Mouse (Mus musculus) kidney, embryonic 14.5 days (tissue): ENCODE data around the gene Atpaf1. TPM values are rescaled to one million over a fixed set of nuclear protein-coding genes. Genes with fewer than 3 reads are reported as not detected.

Source experiments
- ATAC-seq: fragments of 200-750 bp; cut with Nextera tagmentation; 2 replicates; pipeline ENCODE4 v1.8.0; 2017; ENCODE audit warnings: moderate number of reproducible peaks, mild to moderate bottlenecking, moderate TSS enrichment, moderate library complexity; ENCODE audit not compliant: low FRiP score, low TSS enrichment
- H3K27ac ChIP-seq: fragments of 300-500 bp; sonication (generic); 2 replicates; pipeline ENCODE4 v1.5.1; 2014; ENCODE audit warnings: low read depth, mild to moderate bottlenecking, low read length, moderate library complexity, mixed read lengths
- H3K27me3 ChIP-seq: fragments of 300-500 bp; sonication (generic); 2 replicates; pipeline ENCODE4 v1.6.1; 2014; ENCODE audit warnings: mild to moderate bottlenecking, low read length; ENCODE audit not compliant: control insufficient read depth, insufficient read depth
- H3K36me3 ChIP-seq: fragments of 300-500 bp; sonication (generic); 2 replicates; pipeline ENCODE4 v1.6.1; 2014; ENCODE audit warnings: low read length, mixed read lengths; ENCODE audit not compliant: control insufficient read depth, insufficient read depth
- H3K4me1 ChIP-seq: fragments of 300-500 bp; sonication (generic); 2 replicates; pipeline ENCODE4 v1.6.1; 2014; ENCODE audit warnings: low read length, mixed read lengths; ENCODE audit not compliant: control insufficient read depth, insufficient read depth
- H3K4me2 ChIP-seq: fragments of 300-500 bp; sonication (generic); replicated peaks from 2 replicates; pipeline ENCODE4 v1.6.1; 2014; ENCODE audit warnings: low read depth, mild to moderate bottlenecking, low read length
- H3K4me3 ChIP-seq: fragments of 300-500 bp; sonication (generic); 2 replicates; pipeline ENCODE4 v1.5.1; 2014; ENCODE audit warnings: mild to moderate bottlenecking, low read length
- H3K9ac ChIP-seq: fragments of 300-500 bp; sonication (generic); 2 replicates; pipeline ENCODE4 v1.6.1; 2014; ENCODE audit warnings: low read depth, mild to moderate bottlenecking, low read length, moderate library complexity
- H3K9me3 ChIP-seq: fragments of 300-500 bp; sonication (generic); 2 replicates; pipeline ENCODE4 v1.6.1; 2016; ENCODE audit warnings: low read length; ENCODE audit not compliant: control insufficient read depth
- WGBS: fragments of 180-500 bp; shearing (Covaris S2); extraction: QIAGEN DNeasy Blood & Tissue Kit; methylation state at CpG from one replicate; pipeline ENCODE4 v1.1.7; 2014; 5-methylcytosine and 5-hydroxymethylcytosine counted together
- polyA plus RNA-seq: library from polyadenylated mRNA; unstranded; fragments of >200 nt; fragmentation: Nextera tagmentation; extraction: Ambion mirVana; gene quantifications from 2 replicates; pipeline ENCODE4 v1.2.1, GENCODE M21; 2014

Atpaf1 gene
- polyA plus RNA-seq, 1 experiment from 2014 or later, result 63.5 TPM

- no peak overlapping the region for H3K27ac ChIP-seq
- H3K9ac ChIP-seq, result no peak overlapping the region
- H3K9me3 ChIP-seq, result no peaks in the 10 kb centered on the region
- H3K4me3 ChIP-seq, result no peak overlapping the region
- H3K36me3 ChIP-seq, result peaks cover 7% of the 10 kb centered on the region; the same call in 1 of the 2 replicates
- peaks cover 8% of the 10 kb centered on the region for H3K4me1 ChIP-seq
- 86% methylated on average over 5 of the region's 5 CpGs for WGBS
- no peaks in the 10 kb centered on the region for H3K27me3 ChIP-seq
- H3K4me2 ChIP-seq, result no peak overlapping the region
- ATAC-seq, result no peak
These were observed 2.4 kb upstream of the Atpaf1 start for GRCm38 (mm10) chr4:115782026-115782805.

GRCm38 (mm10) chr4:115785511-115786034 is 961 bp downstream of the Atpaf1 start:
- ATAC-seq, result peak; percentile 33
- Histone ChIP-seq H3K4me3 (peak overlapping the region; percentile 72), H3K27me3 (no peaks in the 10 kb centered on the region), H3K4me2 (peak overlapping the region; percentile 79), H3K27ac (no peak overlapping the region), H3K36me3 (peaks cover 20% of the 10 kb centered on the region; the same call in 1 of the 2 replicates), H3K9me3 (no peaks in the 10 kb centered on the region), H3K9ac (peak overlapping the region; percentile 84), H3K4me1 (peaks cover 8% of the 10 kb centered on the region)
- WGBS, result 58% methylated on average over 7 of the region's 7 CpGs

- 78% methylated on average over 3 of the region's 3 CpGs for WGBS
- Histone ChIP-seq H3K4me1 (peaks cover 1% of the 10 kb centered on the region; the same call in 1 of the 2 replicates), H3K27ac (no peak overlapping the region), H3K4me3 (no peak overlapping the region), H3K9ac (no peak overlapping the region), H3K4me2 (no peak overlapping the region), H3K9me3 (no peaks in the 10 kb centered on the region), H3K36me3 (peaks cover 55% of the 10 kb centered on the region), H3K27me3 (no peaks in the 10 kb centered on the region)
- ATAC-seq, result no peak
These were observed 6.3 kb downstream of the Atpaf1 start for GRCm38 (mm10) chr4:115790864-115791263.

- Histone ChIP-seq H3K9ac (no peak overlapping the region), H3K9me3 (no peaks in the 10 kb centered on the region), H3K4me1 (no peaks in the 10 kb centered on the region), H3K4me2 (no peak overlapping the region), H3K36me3 (peaks cover 67% of the 10 kb centered on the region), H3K27me3 (no peaks in the 10 kb centered on the region), H3K4me3 (no peak overlapping the region), H3K27ac (no peak overlapping the region)
- ATAC-seq, result no peak
- whole genome bisulfite sequencing, result 48% methylated on average over 3 of the region's 3 CpGs
These were observed 10.7 kb downstream of the Atpaf1 start for GRCm38 (mm10) chr4:115795360-115795759.

GRCm38 (mm10) chr4:115799981-115800380 is 15.4 kb downstream of the Atpaf1 start:
- Histone ChIP-seq H3K9me3 (no peaks in the 10 kb centered on the region), H3K9ac (no peak overlapping the region), H3K4me2 (no peak overlapping the region), H3K36me3 (peaks cover 51% of the 10 kb centered on the region), H3K4me1 (no peaks in the 10 kb centered on the region), H3K4me3 (no peak overlapping the region), H3K27ac (no peak overlapping the region), H3K27me3 (no peaks in the 10 kb centered on the region)
- no peak for ATAC-seq
- WGBS, result 86% methylated on average over 3 of the region's 3 CpGs

GRCm38 (mm10) chr4:115812326-115812725 is 27.7 kb downstream of the Atpaf1 start:
- H3K27me3 ChIP-seq, result no peaks in the 10 kb centered on the region
- no peak overlapping the region for H3K27ac ChIP-seq
- H3K36me3 ChIP-seq, result peaks cover 20% of the 10 kb centered on the region
- no peak for ATAC-seq
- no peak overlapping the region for H3K4me2 ChIP-seq
- 95% methylated on average over 4 of the region's 4 CpGs for WGBS
- no peak overlapping the region for H3K9ac ChIP-seq
- no peaks in the 10 kb centered on the region for H3K9me3 ChIP-seq
- no peak overlapping the region for H3K4me3 ChIP-seq
- no peaks in the 10 kb centered on the region for H3K4me1 ChIP-seq

- H3K9ac ChIP-seq, result no peak overlapping the region
- ATAC-seq, result no peak
- no peak overlapping the region for H3K4me3 ChIP-seq
- no peak overlapping the region for H3K4me2 ChIP-seq
- no peaks in the 10 kb centered on the region for H3K9me3 ChIP-seq
- no peaks in the 10 kb centered on the region for H3K27me3 ChIP-seq
- H3K27ac ChIP-seq, result no peak overlapping the region
- peaks cover 18% of the 10 kb centered on the region for H3K36me3 ChIP-seq
- 89% methylated on average over 5 of the region's 5 CpGs for WGBS
- H3K4me1 ChIP-seq, result no peaks in the 10 kb centered on the region
These were observed 31.0 kb downstream of the Atpaf1 start for GRCm38 (mm10) chr4:115815606-115816005.

GRCm38 (mm10) chr4:115820199-115820598 is 35.6 kb downstream of the Atpaf1 start:
- Histone ChIP-seq H3K4me3 (no peak overlapping the region), H3K4me1 (no peaks in the 10 kb centered on the region), H3K4me2 (no peak overlapping the region), H3K9ac (no peak overlapping the region), H3K36me3 (peaks cover 3% of the 10 kb centered on the region; the same call in 1 of the 2 replicates), H3K27ac (no peak overlapping the region), H3K9me3 (no peaks in the 10 kb centered on the region), H3K27me3 (no peaks in the 10 kb centered on the region)
- no peak for ATAC-seq
- WGBS, result 69% methylated on average over 3 of the region's 3 CpGs

- Histone ChIP-seq H3K4me2 (no peak overlapping the region), H3K36me3 (no peaks in the 10 kb centered on the region), H3K27me3 (no peaks in the 10 kb centered on the region), H3K9me3 (no peaks in the 10 kb centered on the region), H3K9ac (no peak overlapping the region), H3K27ac (no peak overlapping the region), H3K4me1 (no peaks in the 10 kb centered on the region), H3K4me3 (no peak overlapping the region)
- WGBS, result 56% methylated on average over 3 of the region's 3 CpGs
- ATAC-seq, result no peak
These were observed 36.3 kb downstream of the Atpaf1 start for GRCm38 (mm10) chr4:115820944-115821343.
